Mouse (Mus musculus) cerebellum, adult 2 months (tissue): Measurements from ENCODE around the gene Olfr976.
"Not testable (repeated sequence)": the region's sequence is repeated elsewhere in the genome, so short reads cannot be mapped to it uniquely, and the experiment has no call there.

Experiments used
- CTCF ChIP-seq: fragments of 200-500 bp; IDR thresholded peaks from 2 replicates; pipeline ENCODE4 v1.5.1; 2011; ENCODE audit warnings: low read depth, mild to moderate bottlenecking, control low read depth, low read length, moderate library complexity, borderline replicate concordance; ENCODE audit not compliant: insufficient read depth
- POLR2A ChIP-seq: fragments of 200-500 bp; IDR thresholded peaks from 2 replicates; pipeline ENCODE4 v1.6.1; 2011; ENCODE audit warnings: low read length, control low read depth, borderline replicate concordance; ENCODE audit not compliant: insufficient read depth

DNA sequence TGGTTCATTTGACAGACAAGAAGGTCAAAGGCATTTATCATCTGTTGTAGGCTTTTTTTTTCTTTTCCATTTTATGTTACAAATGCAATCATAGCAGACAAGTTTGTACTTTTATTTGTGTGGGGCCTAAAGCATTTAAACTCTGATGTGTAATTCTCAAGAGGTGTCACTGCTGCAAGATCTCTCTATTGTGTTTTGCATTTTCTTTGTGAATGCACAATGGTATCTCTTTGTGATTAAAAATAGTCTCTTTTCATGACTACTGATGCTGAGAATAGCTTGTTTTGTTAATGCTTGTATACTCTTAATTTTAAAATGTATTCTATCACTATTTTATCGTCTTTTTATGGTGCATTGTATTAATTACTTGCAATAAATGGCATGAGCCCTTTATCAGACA, 32.1 kb downstream of the Olfr976 start:
- TF ChIP-seq CTCF, POLR2A: not testable (repeated sequence)
